Mouse (Mus musculus) myocyte (in vitro differentiated cells): Measurements from ENCODE around the gene Adora3.

Experiments used
- CEBPB ChIP-seq: IDR thresholded peaks from 2 replicates; pipeline ENCODE4 v1.6.1; 2011; ENCODE audit warnings: mild to moderate bottlenecking, moderate library complexity; ENCODE audit not compliant: poor library complexity, insufficient read depth, severe bottlenecking
- E2F4 ChIP-seq: IDR thresholded peaks from one replicate; pipeline ENCODE4 v1.6.1; 2011; ENCODE audit warnings: mild to moderate bottlenecking, control low read depth, moderate library complexity; ENCODE audit not compliant: insufficient read depth
- POLR2A ChIP-seq: IDR thresholded peaks from one replicate; pipeline ENCODE4 v1.6.1; 2011; ENCODE audit warnings: low read depth, mild to moderate bottlenecking, control low read depth, moderate library complexity; ENCODE audit not compliant: insufficient read length
- POLR2AphosphoS2 ChIP-seq: IDR thresholded peaks from one replicate; pipeline ENCODE4 v1.6.1; 2011; ENCODE audit warnings: low read depth, control low read depth; ENCODE audit not compliant: insufficient read length
- REST ChIP-seq: IDR thresholded peaks from one replicate; pipeline ENCODE4 v1.6.1; 2011; ENCODE audit warnings: mild to moderate bottlenecking, control low read depth, moderate library complexity; ENCODE audit not compliant: insufficient read depth, insufficient read length
- TCF12 ChIP-seq: IDR thresholded peaks from one replicate; pipeline ENCODE4 v1.6.1; 2011; ENCODE audit warnings: mild to moderate bottlenecking, control low read depth; ENCODE audit not compliant: poor library complexity, insufficient read depth, severe bottlenecking
- USF1 ChIP-seq: IDR thresholded peaks from one replicate; pipeline ENCODE4 v1.6.1; 2011; ENCODE audit warnings: low read depth, mild to moderate bottlenecking, control low read depth, moderate library complexity

DNA sequence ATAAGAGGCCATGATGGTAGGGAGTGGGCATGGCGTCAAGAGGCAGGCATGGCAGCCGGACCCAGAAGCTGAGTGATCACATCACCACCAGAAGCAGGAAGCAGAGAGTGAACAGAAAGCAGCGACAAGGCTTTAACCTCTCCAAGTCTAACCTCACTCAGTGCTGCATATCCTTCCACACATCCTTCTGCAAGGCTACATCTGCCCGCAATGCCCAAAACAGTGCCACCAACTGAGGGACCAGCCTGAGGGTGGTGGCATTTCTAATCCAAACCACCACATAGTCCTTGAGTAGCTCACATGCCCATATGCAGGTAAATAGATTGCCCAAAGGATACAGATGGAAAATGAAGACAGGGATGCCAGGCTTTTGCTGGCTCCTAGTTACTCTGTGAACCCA lies 38.3 kb downstream of the Adora3 start:
- TF ChIP-seq CEBPB (no peak), POLR2A (no peak), USF1 (no peak), POLR2AphosphoS2 (no peak), TCF12 (no peak), E2F4 (no peak), REST (no peak)
